Mouse (Mus musculus): ENCODE results near the gene Galc.

Galc gene

GRCm38 (mm10) chr12:98180235-98180800, 78.9 kb downstream of the Galc start:
- DNase-seq = peak; percentile 33 to 42

- no peak for DNase-seq
Measured at GRCm38 (mm10) chr12:98179496-98179895, 79.8 kb downstream of the Galc start.

GRCm38 (mm10) chr12:98176632-98177031, 82.6 kb downstream of the Galc start:
- no peak for DNase-seq

- DNase-seq = no peak
Measured at GRCm38 (mm10) chr12:98161901-98162300, 97.4 kb downstream of the Galc start.

GRCm38 (mm10) chr12:98160867-98161266, 98.4 kb downstream of the Galc start:
- no peak for DNase-seq

Measured in cerebellum, postnatal 14 days (tissue).